Mouse (Mus musculus) embryonic facial prominence, embryonic 15.5 days (tissue): ENCODE measurements at regions not wholly inside any gene's neighbourhood (a gene's known extent, or its start where the extent isn't known, plus 50 kb on each side); places are given as distances from the start of the nearest gene placed in this dataset.

Experiments used
- ATAC-seq: fragments of 200-750 bp; cut with Nextera tagmentation; 2 replicates; pipeline ENCODE4 v1.8.0; 2017; ENCODE audit warnings: low read depth, moderate TSS enrichment; ENCODE audit not compliant: insufficient number of reproducible peaks, low FRiP score, low TSS enrichment
- H3K27ac ChIP-seq: fragments of 300-500 bp; sonication (generic); replicated peaks from 2 replicates; pipeline ENCODE4 v1.5.1; 2015; ENCODE audit warnings: mild to moderate bottlenecking, inconsistent platforms
- H3K27me3 ChIP-seq: fragments of 300-500 bp; sonication (generic); 2 replicates; pipeline ENCODE4 v1.6.1; 2015; ENCODE audit warnings: inconsistent platforms
- H3K36me3 ChIP-seq: fragments of 300-500 bp; sonication (generic); 2 replicates; pipeline ENCODE4 v1.6.1; 2015; ENCODE audit warnings: mild to moderate bottlenecking, inconsistent platforms
- H3K4me1 ChIP-seq: fragments of 300-500 bp; sonication (generic); 2 replicates; pipeline ENCODE4 v1.6.1; 2015; ENCODE audit warnings: inconsistent platforms
- H3K4me2 ChIP-seq: fragments of 300-500 bp; sonication (generic); replicated peaks from 2 replicates; pipeline ENCODE4 v1.6.1; 2015; ENCODE audit warnings: mild to moderate bottlenecking, inconsistent platforms
- H3K4me3 ChIP-seq: fragments of 300-500 bp; sonication (generic); replicated peaks from 2 replicates; pipeline ENCODE4 v1.5.1; 2015; ENCODE audit warnings: mild to moderate bottlenecking, inconsistent platforms
- H3K9ac ChIP-seq: fragments of 300-500 bp; sonication (generic); 2 replicates; pipeline ENCODE4 v1.6.1; 2015; ENCODE audit warnings: inconsistent platforms
- H3K9me3 ChIP-seq: fragments of 300-500 bp; sonication (generic); replicated peaks from 2 replicates; pipeline ENCODE4 v1.6.1; 2016; ENCODE audit warnings: inconsistent platforms
- WGBS: fragments of 180-500 bp; shearing (Covaris S2); methylation state at CpG from one replicate; pipeline ENCODE4 v1.1.7; 2015; 5-methylcytosine and 5-hydroxymethylcytosine counted together

DNA sequence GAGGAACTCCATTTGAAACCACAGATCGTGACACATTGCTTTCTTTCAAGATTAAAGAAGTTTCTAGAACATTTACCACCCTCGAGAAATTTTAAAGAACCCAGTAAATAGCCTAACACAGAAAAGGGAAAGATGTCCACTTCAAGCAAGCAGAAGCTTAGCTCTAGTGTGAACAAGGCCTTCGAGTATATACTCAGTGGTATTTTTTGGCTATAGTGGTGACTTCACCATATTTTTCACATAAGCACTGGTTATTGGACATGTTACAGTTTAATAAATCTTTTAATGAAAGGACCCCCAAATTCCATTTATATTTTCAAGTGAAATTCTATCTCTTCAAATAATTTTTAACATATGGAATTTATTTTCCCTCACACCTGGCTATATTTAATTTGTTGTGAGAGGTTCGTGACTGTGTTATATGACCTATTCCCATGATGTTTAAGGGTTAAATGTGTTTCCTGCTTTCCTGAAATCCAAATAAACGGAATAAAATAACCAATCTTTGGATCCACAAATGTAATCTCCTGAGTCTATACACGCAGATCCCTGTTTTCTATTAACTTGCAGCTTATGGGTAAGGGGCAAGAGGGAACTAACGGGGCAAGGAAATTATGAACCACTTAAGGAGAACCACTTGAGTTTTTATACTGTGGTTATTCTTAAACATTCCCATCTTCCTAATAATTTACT, 60.6 kb upstream of the Tas2r134 start:
- Histone ChIP-seq H3K9ac (no peak overlapping the region), H3K27ac (no peak overlapping the region), H3K4me3 (no peak overlapping the region), H3K4me2 (no peak overlapping the region), H3K36me3 (no peaks in the 10 kb centered on the region), H3K9me3 (no peaks in the 10 kb centered on the region), H3K4me1 (peaks cover 11% of the 10 kb centered on the region), H3K27me3 (no peaks in the 10 kb centered on the region)
- no peak for ATAC-seq
- 42% methylated on average over 7 of the region's 7 CpGs for WGBS

DNA sequence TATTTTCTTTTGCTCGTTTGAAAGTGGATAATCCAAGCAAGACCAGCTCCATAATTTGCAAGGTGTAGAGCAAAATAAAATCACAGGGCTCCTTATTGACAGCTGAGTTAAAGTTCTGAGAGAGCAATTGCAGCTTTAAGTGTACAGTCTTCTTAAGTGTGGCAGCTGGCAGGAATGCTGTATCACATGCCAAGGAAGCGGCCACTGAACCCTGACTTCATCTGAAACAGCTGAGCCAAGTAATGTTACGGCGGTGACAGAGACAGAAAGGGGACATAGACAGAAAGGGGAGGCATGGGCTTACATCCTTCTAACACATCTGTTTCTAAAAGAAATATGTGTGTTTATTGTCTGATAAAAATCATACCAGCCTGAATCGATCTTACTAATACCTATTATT, 63.4 kb upstream of the Tas2r134 start:
- H3K27ac ChIP-seq: 0 out of 2 replicates have a peak overlapping the region, but pooled peaks have one; percentile 60
- H3K9ac ChIP-seq: no peak overlapping the region
- H3K27me3 ChIP-seq: no peaks in the 10 kb centered on the region
- H3K36me3 ChIP-seq: no peaks in the 10 kb centered on the region
- no peak overlapping the region for H3K4me2 ChIP-seq
- H3K9me3 ChIP-seq: no peaks in the 10 kb centered on the region
- WGBS: 42% methylated on average over 5 of the region's 5 CpGs
- H3K4me3 ChIP-seq: no peak overlapping the region
- no peak for ATAC-seq
- peaks cover 11% of the 10 kb centered on the region for H3K4me1 ChIP-seq

DNA sequence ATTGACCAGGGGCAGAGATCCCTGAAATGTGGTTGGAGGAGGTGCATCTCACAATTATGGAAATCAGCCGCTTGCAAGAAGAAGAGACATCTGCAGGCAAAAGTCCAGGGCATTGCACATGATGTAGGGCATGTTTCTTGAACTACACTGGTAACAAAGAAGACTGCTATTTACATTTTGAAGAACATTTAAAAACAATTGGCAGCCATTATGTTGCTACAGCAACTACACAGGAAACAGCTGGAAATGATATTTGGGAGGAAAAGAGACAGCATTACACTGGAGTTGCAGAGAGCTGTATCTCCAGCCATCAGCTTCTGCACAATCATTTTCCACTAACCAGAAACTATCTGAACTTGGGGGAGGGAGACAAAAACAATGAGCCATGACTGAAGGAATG, 64.1 kb upstream of the Tas2r134 start:
- no peak overlapping the region for H3K4me2 ChIP-seq
- peak overlapping the region; percentile 63; the same call in 1 of the 2 replicates for H3K27ac ChIP-seq
- H3K4me3 ChIP-seq: no peak overlapping the region
- WGBS: 30% methylated on average over 1 of the region's 1 CpGs
- H3K9me3 ChIP-seq: no peaks in the 10 kb centered on the region
- H3K36me3 ChIP-seq: no peaks in the 10 kb centered on the region
- peaks cover 11% of the 10 kb centered on the region for H3K4me1 ChIP-seq
- ATAC-seq: peak; percentile 60; the same call in 1 of the 2 replicates
- H3K27me3 ChIP-seq: no peaks in the 10 kb centered on the region
- H3K9ac ChIP-seq: no peak overlapping the region

DNA sequence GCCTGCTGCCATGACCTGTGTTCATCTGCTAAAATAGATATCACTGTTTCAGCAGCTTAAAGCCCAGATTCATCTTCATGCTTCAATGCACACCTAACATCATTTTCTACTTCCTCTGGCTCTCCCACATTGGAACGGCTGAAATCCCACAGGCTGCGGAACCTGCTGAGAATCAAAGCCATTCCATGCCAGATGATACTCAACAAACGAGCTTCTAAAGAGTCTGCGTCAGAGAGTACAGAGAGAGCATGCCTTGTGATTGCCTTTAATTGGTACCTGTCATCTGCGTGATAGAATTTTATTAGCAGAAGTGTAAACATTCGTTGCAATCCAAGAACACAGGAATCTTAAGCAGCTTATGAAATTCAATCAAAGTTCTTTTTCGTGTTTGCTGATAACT, 76.4 kb upstream of the Tas2r134 start:
- Histone ChIP-seq H3K4me3 (no peak overlapping the region), H3K4me1 (0 out of 2 replicates have a peak, but pooled peaks cover 3% of the 10 kb centered on the region), H3K27me3 (no peaks in the 10 kb centered on the region), H3K9me3 (no peaks in the 10 kb centered on the region), H3K27ac (no peak overlapping the region), H3K9ac (no peak overlapping the region), H3K36me3 (no peaks in the 10 kb centered on the region), H3K4me2 (no peak overlapping the region)
- 21% methylated on average over 7 of the region's 7 CpGs for WGBS
- ATAC-seq: no peak

DNA sequence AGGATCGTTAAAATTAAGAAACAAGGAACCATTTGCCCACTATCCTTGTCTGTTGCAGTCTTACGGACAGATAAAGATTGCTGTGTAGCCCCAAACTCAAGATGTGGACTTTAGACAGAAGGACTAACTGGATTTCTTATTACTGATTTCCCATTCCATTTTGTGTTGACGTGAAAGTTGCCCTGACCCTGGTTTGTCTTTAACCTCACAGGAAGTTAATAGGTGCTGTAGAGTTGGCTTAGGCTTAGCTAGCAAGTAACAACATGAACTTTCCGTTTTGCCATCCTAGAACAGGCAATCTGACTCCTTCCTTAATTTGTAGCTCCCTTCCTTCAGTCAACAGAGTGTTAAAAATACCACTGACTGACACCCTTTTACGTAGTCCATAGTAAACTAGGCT, 78.2 kb upstream of the Tas2r134 start:
- 0 out of 2 replicates have a peak, but pooled peaks cover 3% of the 10 kb centered on the region for H3K4me1 ChIP-seq
- no peak for ATAC-seq

DNA sequence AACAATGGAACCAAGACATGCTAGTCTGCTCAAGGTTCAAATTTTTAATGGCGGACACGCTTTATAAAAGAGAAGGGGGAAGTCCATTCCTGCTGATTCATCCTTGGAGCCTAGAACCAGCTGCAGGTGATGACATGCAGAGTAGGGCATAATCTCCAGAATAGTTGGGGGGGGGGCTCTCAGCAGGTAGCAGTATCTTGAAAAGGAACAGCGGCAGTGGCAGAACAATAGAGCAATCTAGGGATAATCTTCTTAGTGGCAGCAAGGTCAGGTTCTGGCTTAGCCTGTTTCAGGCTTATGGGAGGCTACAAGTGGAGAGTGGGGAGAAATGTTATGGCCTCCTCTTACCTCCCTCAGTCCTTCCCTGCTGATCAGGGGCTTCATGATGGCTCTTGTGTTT, 81.1 kb upstream of the Tas2r134 start:
- Histone ChIP-seq H3K4me1 (0 out of 2 replicates have a peak, but pooled peaks cover 3% of the 10 kb centered on the region), H3K4me3 (no peak overlapping the region), H3K9me3 (no peaks in the 10 kb centered on the region), H3K27ac (no peak overlapping the region), H3K36me3 (no peaks in the 10 kb centered on the region), H3K4me2 (no peak overlapping the region), H3K27me3 (no peaks in the 10 kb centered on the region), H3K9ac (no peak overlapping the region)
- WGBS: 82% methylated on average over 3 of the region's 3 CpGs
- ATAC-seq: no peak

More for the DNA sequence above, 78.2 kb upstream of the Tas2r134 start:
- no peaks in the 10 kb centered on the region for H3K27me3 ChIP-seq
- H3K36me3 ChIP-seq: no peaks in the 10 kb centered on the region
- no peak overlapping the region for H3K4me2 ChIP-seq
- H3K27ac ChIP-seq: no peak overlapping the region
- H3K9ac ChIP-seq: no peak overlapping the region
- whole genome bisulfite sequencing: 79% methylated on average over 5 of the region's 5 CpGs
- no peak overlapping the region for H3K4me3 ChIP-seq
- H3K9me3 ChIP-seq: no peaks in the 10 kb centered on the region

DNA sequence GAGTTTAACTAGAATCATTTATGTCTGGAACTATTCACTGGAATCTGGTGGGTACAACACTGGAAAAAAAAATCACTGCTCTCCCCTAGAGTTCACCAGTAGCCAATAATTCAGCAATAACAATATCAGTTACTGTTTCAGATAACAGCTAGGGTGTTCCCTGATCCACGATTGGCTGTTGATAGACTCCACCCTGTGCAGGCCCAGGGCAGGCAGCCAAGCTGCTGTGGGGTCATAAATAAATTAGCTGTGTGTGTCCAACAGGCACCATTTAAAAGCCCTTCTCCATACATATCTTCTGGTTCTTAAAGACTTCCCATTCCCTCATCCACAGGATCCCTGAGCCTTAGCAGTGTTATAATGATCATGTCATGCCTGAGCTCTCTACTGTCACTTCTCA, 83.4 kb upstream of the Tas2r134 start:
- H3K4me3 ChIP-seq: no peak overlapping the region
- H3K4me2 ChIP-seq: no peak overlapping the region
- no peak overlapping the region for H3K9ac ChIP-seq
- H3K36me3 ChIP-seq: no peaks in the 10 kb centered on the region
- WGBS: 73% methylated on average over 1 of the region's 1 CpGs
- H3K4me1 ChIP-seq: no peaks in the 10 kb centered on the region
- no peak for ATAC-seq
- no peaks in the 10 kb centered on the region for H3K27me3 ChIP-seq
- no peak overlapping the region for H3K27ac ChIP-seq
- H3K9me3 ChIP-seq: no peaks in the 10 kb centered on the region

DNA sequence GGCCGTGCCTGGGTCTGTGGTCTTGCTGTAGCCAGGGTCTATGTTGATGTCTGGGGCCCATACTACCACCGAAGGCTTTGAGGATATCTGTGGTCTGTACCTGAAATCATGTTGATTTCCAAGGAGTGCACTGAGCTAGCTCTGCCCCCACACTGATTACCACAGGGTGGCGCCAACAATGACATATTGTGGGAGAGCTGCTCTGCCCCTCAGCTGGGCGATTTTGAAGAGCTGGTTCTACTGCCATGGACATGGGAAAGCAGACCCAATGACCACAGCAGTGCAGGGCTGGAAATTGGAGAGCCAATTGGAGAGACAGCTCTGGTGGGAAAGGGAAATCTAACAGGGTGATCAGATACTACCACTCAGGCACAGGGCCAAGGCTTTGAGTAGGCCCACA, 85.0 kb upstream of the Tas2r134 start:
- Histone ChIP-seq H3K4me3 (no peak overlapping the region), H3K27me3 (no peaks in the 10 kb centered on the region), H3K9me3 (no peaks in the 10 kb centered on the region), H3K27ac (no peak overlapping the region), H3K9ac (no peak overlapping the region), H3K4me1 (no peaks in the 10 kb centered on the region), H3K4me2 (no peak overlapping the region), H3K36me3 (no peaks in the 10 kb centered on the region)
- 80% methylated on average over 4 of the region's 4 CpGs for WGBS
- no peak for ATAC-seq

DNA sequence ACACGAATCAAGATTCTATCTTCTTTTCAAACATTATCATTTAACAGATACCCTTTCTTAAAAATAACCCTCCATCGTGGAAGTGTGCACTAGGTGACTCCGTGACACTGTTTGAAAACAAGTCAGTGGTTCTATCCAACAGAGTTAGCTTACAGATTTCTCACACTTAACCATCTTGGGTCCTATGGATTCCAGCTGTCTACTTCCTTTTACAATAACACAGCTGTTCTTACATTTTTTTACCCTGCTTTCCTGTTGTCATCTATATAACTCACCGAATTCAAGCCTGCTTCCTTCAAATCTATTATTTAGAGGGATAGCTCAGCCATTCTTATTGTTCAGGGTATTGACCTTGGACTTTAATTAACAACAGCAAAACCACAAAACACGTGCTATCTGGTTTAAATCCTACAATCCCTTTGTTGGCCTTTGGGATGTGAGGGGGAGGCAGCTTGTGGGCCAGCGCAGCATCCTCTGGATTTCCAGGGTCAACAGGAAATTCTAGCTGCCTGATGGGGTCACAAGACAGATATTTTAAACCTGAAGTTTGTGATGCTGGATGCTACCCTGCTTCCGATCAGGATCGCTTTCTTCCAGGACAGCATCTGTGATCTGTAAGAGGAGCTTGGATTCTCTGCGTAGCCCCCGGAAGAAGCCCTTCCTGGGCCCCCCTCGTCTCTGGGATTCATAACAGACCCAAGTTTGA, 94.4 kb upstream of the Tas2r134 start:
- Histone ChIP-seq H3K4me1 (peaks cover 24% of the 10 kb centered on the region), H3K27ac (0 out of 2 replicates have a peak overlapping the region, but pooled peaks have one; percentile 39)
- no peak for ATAC-seq

DNA sequence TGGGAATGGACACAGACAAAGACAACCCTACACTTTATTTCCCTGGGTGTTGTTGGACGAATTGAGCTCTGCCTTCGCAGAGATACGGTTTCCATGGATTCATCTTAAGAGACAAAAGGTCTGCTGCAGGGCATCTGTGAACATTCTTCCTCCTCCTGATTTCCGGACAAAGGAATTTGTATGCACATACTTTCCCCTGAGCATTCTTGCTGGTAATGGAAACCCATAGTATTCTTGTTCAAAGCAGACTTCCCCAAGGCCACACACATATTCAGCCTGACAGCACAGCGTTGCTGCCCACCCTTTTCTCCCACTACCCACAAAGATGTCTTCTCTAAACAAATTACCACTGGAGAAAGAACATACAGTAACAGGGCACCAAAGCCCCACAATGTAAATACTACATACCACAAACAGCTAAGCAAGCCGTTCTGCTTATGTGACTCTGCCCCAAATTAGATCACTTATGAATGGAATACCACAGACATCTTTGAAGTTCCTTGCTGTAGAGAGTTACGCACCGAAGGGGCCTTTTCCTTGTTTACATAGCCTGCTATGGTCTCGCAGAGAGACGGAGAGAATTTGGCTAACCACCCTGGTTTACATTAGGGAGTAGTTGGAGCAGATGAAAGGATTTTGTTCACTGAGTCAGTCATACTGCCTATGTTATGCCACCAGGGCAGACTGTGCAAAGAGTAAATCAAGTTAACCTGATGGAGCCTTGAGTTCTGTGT, 96.0 kb upstream of the Tas2r134 start:
- Histone ChIP-seq H3K9ac (no peak overlapping the region), H3K27ac (peak overlapping the region; percentile 28; the same call in 1 of the 2 replicates), H3K4me3 (no peak overlapping the region), H3K4me2 (no peak overlapping the region), H3K9me3 (no peaks in the 10 kb centered on the region), H3K27me3 (no peaks in the 10 kb centered on the region), H3K36me3 (no peaks in the 10 kb centered on the region), H3K4me1 (peaks cover 24% of the 10 kb centered on the region)
- 6% methylated on average over 10 of the region's 10 CpGs for WGBS
- peak; percentile 90 for ATAC-seq

More for the DNA sequence above, 94.4 kb upstream of the Tas2r134 start:
- no peaks in the 10 kb centered on the region for H3K36me3 ChIP-seq
- no peak overlapping the region for H3K4me2 ChIP-seq
- H3K9me3 ChIP-seq: no peaks in the 10 kb centered on the region
- H3K4me3 ChIP-seq: no peak overlapping the region
- 49% methylated on average over 11 of the region's 11 CpGs for WGBS
- H3K27me3 ChIP-seq: no peaks in the 10 kb centered on the region
- no peak overlapping the region for H3K9ac ChIP-seq

DNA sequence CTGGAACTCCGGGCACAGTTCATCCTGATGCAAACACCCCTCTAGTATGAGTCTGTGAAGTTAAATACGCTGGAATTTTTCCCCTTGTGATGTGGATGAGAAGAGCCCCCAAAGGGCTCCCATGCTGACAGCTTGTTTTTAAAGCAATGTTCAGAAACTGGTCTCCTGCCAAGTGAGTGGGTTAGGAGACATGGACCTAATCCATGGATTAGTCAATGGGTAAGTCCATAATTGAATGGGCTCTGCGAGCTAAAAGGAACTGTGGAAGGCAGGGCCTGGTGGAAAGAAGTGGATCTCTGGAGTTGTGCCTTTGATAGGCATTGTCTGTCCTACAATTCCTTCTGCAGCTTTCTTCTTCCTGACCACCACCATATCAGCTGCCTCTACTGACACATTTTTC, 104.5 kb upstream of the Tas2r134 start:
- 53% methylated on average over 3 of the region's 3 CpGs for WGBS
- no peak overlapping the region for H3K27ac ChIP-seq
- ATAC-seq: no peak
- H3K4me3 ChIP-seq: no peak overlapping the region
- H3K9me3 ChIP-seq: no peaks in the 10 kb centered on the region
- H3K9ac ChIP-seq: no peak overlapping the region
- no peak overlapping the region for H3K4me2 ChIP-seq
- H3K4me1 ChIP-seq: no peaks in the 10 kb centered on the region
- no peaks in the 10 kb centered on the region for H3K36me3 ChIP-seq
- no peaks in the 10 kb centered on the region for H3K27me3 ChIP-seq
